Mouse (Mus musculus) heart, adult 11 months (tissue): ENCODE measurements around the gene Rad51b.

ENCODE experiments used
- DNase-seq: peaks from one replicate; pipeline ENCODE4 v3.0.0; 2022

The Rad51b gene

DNA sequence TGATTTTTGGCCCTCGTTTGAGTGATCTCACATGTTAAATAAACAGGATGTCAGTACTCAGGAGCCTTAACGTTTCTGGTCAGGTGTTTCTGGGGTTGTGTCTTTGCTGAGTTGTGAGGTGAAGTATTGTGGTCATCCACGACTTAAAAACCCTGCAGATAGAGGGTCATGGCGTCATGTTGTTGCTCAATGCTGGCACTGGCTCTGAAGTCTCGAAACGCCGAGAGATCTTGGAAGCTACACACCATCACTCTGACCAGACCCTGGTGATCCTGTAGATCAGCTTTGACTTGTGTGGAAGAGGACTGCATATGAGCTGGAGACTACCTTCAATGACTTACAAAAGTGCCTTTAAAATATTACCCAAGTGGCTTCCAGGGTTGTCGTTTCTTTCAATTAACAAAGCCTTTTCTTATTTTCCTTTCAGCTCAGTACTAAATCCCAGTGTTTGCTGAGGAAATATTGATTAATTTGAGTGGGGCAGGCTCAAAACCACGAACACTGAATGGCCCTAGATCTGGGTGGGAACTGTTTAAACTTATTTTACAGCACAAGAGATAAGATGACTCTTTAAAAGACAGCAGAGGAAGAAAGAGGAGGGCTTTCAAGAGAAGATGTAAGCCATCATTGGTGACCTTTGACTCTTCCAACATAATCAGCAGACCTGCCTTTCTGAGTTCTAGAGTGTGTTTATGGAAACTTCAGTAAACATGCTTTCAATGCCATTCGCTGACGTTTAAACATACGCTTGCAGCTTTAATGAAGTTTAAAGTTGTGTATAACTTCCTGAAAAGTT, 144.3 kb downstream of the Rad51b start:
- peak; percentile 63 for DNase-seq

GRCm38 (mm10) chr12:79442126-79442525, 145.0 kb downstream of the Rad51b start:
- DNase-seq: peak; percentile 48

DNA sequence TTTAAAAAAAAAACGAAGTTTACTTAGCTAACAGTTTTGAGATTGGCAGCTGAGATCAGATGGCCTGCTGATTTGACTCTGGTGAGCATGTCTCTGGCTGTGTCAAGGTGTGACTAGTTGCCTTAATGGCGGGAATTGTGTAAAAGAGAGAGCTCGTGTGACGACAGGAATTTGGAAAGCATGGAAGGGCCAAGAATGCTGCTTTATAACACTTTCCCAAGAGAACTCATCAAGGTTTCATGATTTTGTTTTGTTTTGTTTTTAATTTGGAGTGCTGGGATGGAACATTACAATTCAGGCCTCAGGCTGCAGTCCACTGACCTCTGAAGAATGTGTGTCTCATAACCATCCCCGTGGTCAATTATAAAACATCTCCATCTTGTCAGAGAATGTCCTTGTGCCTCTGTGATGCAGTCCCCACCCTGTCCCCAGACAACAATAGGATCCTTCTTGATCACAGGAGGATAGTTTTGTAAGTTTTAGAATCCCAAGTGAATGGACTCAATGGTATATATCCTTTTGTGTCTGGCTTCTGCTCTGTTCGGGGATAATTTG, 145.8 kb downstream of the Rad51b start:
- DNase-seq: peak; percentile 75

DNA sequence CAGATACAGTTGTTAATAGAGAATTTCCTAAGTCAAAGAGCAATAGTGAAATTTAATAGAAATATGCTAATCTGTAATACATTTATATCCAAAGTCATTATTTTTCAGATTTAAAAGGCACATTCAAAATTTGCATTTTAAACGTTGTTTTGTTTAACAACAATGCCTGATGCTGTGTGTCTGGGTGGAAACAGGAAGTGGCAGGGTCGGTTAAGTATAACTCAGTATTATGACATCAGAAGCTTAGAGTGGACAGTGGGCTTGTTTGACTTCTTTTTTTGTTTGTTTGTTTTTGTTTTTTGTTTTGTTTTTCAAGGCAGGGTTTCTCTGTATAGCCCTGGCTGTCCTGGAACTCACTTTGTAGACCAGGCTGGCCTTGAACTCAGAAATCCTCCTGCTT, 147.6 kb downstream of the Rad51b start:
- DNase-seq: peak; percentile 40

DNA sequence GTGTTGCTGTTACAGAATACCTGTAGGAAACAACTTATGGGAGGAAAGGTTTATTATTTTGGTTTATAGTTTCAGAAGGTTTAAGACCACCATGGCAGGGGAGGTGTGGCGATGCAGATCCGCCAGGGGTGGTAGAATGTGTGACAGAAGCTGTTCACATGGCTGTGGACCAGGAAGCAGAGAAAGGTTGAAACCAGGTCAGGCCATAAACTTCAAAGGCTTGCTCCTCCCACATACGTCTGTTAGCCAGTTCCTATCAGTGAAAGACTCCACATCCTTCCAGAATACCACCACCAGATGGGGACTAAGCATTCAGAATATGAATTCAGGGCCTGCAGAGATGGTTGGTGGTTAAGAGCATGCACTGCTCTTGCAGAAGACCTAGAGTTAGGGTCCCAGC, 150.0 kb downstream of the Rad51b start:
- peak; percentile 68 for DNase-seq

- peak; percentile 6 for DNase-seq
Measured at GRCm38 (mm10) chr12:79449817-79450411, 152.8 kb downstream of the Rad51b start.

DNA sequence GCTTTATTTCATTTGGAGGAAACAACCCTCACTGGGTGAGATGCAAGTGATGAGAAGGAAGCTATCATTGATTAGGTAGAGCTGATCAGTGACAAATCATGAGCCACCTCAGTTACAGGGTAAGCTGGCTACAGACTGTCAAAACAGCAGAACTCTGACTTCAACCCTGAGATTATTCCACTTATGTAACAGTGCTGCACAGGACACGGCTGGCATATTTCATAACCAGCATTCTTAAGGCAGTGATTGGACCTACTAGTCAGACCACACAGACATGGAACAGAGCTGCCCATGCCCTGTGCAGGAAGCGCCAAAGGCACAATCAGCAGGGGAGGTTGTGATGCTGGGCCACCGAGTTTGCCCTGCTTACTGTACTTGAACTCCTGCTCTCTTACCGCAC, 155.8 kb downstream of the Rad51b start:
- DNase-seq: peak; percentile 83

GRCm38 (mm10) chr12:79454017-79454416, 156.9 kb downstream of the Rad51b start:
- DNase-seq: peak; percentile 35

DNA sequence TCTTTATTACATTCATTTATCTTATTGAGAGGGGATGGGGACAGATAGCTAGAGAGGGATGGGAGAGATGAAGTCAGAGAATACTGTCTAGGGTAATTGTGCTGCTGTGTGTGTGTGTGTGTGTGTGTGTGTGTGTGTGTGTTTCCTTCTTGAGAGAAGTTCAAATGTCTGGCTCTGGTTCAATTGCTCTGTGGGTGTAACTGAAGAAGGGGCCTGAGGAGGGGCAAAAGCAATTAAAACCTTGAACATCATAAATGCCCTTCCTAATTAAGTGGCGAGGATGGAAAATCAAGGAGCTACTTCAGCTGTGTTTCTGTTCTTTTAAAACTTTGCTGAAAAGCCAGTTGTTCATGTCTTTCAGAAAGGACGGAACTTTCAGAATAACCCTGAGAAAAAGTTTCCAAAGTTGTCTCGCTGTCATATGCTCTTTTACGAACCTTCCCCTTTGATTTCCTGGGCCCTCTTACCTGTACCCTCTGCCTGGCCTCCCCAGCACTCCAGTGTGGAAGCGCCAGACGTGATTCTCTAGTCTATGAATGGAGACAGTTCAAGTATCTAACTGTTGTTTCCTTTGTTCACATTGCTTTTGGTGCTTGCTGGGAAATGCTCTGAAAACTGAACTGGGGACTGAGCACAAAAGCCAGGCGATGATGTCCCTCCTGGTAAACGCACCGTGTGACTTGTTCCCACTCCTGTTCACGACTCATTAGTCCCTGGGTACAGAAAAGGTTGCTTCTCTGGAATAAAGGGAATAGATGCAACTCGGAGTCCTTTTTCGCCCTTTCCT, 158.2 kb downstream of the Rad51b start:
- DNase-seq: peak; percentile 63

GRCm38 (mm10) chr12:79455848-79456164, 158.7 kb downstream of the Rad51b start:
- peak; percentile 55 for DNase-seq

DNA sequence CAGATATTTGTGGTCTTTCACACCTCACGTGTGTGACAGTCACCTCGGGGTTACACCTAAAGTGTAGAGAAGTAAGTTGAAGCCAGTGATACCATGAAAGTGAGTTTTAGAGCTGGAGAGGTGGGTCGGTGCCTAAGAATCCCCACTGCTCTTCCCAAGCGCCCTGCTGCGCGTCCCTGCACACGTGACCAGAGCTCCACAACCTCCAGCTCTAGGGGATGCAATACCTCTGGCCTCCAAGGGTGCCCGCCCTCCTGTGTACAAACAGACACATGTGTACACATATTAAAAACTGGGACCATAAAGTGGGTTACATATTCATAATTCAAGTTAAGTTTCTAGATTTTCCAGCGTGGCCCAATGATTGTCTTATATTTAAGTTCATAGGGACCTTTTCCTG, 159.2 kb downstream of the Rad51b start:
- DNase-seq: peak; percentile 68

- no peak for DNase-seq
Measured at GRCm38 (mm10) chr12:79463371-79463770, 166.3 kb downstream of the Rad51b start.

DNA sequence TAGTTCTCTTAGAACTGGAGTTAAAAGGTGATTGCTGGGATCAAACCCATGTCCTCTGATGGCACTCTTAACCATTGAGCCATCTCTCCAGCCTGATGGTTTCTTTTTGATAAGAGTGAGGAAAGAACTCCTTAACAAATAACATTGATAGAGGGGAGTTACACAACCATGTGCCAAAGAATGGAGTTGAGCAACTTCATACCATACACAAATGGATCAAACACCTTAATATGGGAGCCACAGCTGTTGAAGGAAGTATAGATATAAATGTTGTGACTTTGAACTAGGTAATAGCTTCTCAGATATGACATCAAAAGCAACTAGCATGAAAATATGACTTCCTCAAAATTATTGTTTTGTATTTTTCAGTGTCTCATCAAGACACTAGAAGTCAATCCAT, 173.0 kb downstream of the Rad51b start:
- DNase-seq: no peak

DNA sequence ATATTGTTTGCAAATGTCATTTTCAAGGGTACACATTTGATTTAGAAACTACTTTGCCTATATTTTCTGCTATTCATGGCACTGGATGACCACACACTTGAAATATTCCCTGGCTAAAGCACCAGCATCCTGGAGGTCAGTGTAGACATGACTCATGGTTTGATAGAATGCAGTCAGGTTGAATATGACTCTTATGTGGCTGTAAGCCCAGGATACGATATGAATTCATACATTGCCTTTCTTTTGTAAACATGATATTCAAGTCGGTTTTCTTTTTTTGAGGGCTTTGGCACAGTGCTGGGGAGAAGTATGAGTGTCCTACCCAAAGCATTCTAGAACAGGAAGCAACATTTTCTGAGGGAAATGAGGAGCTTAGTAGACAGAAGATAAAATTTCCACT, 174.8 kb downstream of the Rad51b start:
- peak; percentile 79 for DNase-seq

GRCm38 (mm10) chr12:79476413-79477046, 179.4 kb downstream of the Rad51b start:
- peak; percentile 55 for DNase-seq

DNA sequence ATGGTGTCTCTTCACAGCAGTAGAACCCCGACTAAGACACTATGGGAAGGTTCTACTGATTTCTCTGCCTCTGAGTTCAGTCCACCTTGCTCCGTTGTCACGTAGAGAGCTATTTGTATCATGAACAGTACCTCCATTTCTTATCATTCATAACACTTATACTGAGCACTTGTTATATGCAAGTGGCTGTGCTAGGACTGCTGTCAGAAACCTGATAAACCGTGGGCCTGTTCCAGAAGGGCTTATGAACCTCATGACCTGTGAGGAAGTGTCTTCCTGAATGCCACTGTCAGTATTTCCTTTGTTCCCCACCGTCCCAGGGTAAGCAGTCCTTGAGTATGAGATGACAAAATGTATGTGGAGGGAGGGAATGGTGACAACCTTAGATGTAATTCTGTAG, 181.7 kb downstream of the Rad51b start:
- DNase-seq: peak; percentile 31

GRCm38 (mm10) chr12:79485501-79485900, 188.4 kb downstream of the Rad51b start:
- DNase-seq: peak; percentile 41

- DNase-seq: peak; percentile 97
Measured at GRCm38 (mm10) chr12:79488590-79489242, 191.6 kb downstream of the Rad51b start.

DNA sequence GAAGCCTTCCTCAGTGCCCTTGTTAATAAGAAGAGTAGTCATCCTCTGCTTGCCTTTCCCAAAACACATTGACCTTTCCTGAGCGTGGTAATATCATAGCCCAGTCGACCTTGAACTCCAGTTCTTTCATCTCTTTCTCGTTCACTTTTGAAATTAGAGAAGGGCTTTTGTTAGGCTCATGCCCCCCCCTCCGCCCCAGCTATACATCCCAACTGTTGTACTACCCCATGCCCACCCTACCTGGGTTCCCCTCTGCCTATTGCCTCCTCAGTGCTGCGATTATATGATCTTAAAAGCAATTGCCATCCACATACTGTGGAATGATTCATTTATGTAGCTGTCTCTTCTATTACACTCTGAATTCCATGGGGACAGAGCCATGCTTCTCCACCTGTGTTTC, 193.5 kb downstream of the Rad51b start:
- peak; percentile 58 for DNase-seq

GRCm38 (mm10) chr12:79492175-79492574, 195.1 kb downstream of the Rad51b start:
- DNase-seq: peak; percentile 68

DNA sequence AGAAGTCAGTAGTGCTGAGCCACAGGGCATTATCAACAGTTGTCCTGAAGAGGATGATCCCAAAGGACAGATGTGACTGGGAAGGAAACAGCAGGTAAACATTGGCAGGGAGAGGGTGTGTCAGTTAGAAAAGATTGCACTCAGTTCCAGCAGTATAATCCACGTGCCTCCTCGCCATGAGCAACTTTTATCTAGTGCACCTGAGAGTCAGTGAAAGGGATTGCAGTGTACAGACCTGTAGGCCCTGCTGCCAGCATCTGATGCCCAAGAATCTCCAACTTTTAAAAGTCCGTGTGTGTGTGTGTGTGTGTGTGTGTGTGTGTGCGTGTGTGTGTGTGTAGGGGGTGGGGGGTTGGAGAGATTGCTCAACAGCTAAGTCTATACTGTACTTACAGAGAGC, 195.5 kb downstream of the Rad51b start:
- peak; percentile 33 for DNase-seq

DNA sequence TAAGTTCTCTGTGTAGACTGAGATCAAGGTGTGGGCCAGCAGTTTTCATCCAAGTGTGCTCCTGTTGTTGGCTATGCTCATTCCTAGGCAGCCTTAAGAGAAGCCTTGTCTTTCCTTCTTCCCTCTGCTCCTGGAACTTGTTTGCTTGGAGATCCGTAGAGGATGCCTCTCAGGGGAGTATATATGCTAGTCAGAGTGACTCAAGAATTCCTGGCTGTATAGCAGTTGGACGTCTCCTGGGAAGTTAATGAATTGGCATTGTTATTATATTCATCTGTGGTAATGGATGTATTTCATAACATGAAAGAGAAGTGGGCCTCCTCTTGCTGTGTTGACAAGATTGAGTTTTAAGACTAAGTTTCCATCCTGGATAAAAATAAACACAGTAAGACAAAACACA, 196.4 kb downstream of the Rad51b start:
- DNase-seq: peak; percentile 80

- DNase-seq: peak; percentile 11
Measured at GRCm38 (mm10) chr12:79498326-79498725, 201.2 kb downstream of the Rad51b start.
